Mouse (Mus musculus) E14TG2a.4 (cell line): ENCODE measurements at regions not wholly inside any gene's neighbourhood (a gene's known extent, or its start where the extent isn't known, plus 50 kb on each side); places are given as distances from the start of the nearest gene placed in this dataset.

Experiments
- CTCF ChIP-seq: conservative IDR thresholded peaks from 2 replicates; pipeline ENCODE4 v1.5.1; 2014; ENCODE audit warnings: low read length
- NANOG ChIP-seq: IDR thresholded peaks from 2 replicates; pipeline ENCODE4 v1.6.1; 2014; ENCODE audit warnings: borderline replicate concordance, low read length, mixed read lengths
- POU5F1 ChIP-seq: IDR thresholded peaks from 2 replicates; pipeline ENCODE4 v1.6.1; 2014; ENCODE audit warnings: low read length, borderline replicate concordance

DNA sequence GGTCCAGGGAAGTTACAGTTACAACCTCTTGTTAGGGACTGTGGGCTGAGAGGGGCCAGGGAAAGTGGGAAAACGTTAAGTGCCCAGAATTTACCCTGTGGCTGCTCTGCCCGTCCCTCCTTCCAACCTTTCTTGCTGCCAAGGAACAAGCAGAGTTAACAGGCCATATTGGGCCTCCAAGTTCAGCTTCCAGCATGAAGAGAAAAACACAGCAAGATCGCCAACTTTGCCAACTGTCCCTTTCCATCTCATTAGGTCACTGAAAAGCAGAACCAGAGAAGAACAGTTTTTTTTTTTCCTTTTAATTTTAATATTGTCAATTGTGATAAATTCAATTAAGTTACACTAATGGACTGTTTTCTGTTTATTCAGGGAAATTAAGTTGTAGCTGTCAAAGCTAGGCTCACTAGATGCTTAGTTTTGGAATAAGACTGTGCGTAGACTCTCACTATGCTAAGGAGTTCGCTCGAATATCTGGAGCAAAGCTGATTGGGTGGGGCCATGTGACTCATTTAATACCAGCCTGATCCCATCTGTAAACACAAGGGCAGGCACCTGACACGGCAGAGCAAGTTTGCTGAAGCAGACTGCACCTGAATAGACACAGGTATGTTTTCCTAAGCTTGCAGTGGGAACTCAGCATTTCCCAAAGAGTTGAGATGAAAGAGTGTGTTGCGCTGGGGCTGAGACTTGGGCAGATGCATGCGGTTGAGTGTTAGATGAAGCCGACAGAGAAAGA, 178.9 kb downstream of the Gm45692 start:
- TF ChIP-seq CTCF (no peak), NANOG (no peak), POU5F1 (no peak)
